Mouse (Mus musculus) testis, adult 2 months (tissue): ENCODE results near the gene Samd15.

Source experiments
- CTCF ChIP-seq: fragments of 200-500 bp; IDR thresholded peaks from 2 replicates; pipeline ENCODE4 v1.5.1; 2012; ENCODE audit warnings: low read depth, mild to moderate bottlenecking, inconsistent platforms, low read length, moderate library complexity; ENCODE audit not compliant: control insufficient read depth, insufficient read depth, insufficient replicate concordance
- POLR2A ChIP-seq: fragments of 200-500 bp; IDR thresholded peaks from 2 replicates; pipeline ENCODE4 v1.6.1; 2012; ENCODE audit warnings: low read depth, mild to moderate bottlenecking, inconsistent platforms, low read length, moderate library complexity; ENCODE audit not compliant: control insufficient read depth

DNA sequence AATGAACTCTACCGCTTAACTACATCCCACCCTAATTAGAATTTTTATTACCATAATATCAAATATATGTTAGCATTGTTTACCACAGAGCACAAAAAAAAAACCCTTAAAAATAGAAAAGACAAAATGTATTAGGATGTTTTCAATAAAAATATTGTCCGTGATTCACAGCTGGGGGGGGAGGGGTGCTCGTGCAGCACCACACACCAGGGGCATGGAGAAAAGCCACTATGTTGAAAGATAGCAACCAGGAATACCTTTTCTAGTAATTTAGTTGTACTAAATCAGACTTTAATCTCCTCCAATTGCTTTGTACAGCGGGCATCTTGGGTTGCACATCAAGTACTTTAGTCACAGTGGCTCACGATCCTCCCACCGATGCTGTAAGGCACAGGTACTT, 731 bp upstream of the Samd15 start:
- TF ChIP-seq CTCF (no peak), POLR2A (no peak)
